Mouse (Mus musculus): ENCODE data around the gene Morf4l2. TPM values are rescaled to one million over a fixed set of nuclear protein-coding genes. Genes with fewer than 3 reads are reported as not detected.
"Not testable (repeated sequence)": the region's sequence is repeated elsewhere in the genome, so short reads cannot be mapped to it uniquely, and the experiment has no call there.

Morf4l2 gene
- polyA plus RNA-seq, 1 experiment from 2014 or later, result 471 TPM

DNA sequence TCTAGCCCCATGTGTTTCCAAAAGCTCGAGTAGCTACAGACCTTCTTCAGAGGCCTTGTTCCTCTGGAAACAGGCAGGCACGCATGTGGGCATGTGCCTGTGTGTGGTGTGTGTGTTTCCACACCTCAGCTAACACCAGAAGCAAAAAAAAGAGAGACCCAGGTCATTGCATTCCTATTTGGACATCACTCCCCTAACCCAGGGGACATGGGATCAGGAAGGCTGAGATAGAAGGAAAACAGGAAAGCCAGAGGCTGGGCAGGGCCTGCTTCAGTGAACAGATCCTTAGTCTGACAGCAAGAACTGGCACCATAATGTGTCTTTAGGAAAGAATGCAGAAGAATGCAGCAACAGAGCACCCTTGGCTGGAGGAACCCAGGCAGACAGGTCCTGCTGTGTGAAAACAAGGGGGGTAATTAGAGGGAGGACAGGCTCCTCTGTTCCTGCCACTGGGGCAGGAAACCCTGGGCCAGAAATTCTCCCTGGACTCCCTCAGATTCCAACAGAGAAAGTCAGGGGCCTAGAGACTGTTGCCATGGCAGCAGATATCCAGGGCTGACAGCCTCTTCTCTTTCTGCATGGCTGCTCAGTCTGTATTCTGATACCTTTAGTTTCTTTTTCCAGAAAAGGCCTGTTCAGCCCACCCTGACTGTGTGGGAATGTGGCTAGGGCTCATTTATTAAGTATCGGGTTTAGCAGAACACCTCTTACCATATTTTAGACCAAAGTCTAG lies 28.6 kb downstream of the Morf4l2 start:
- H3K4me2 ChIP-seq (ENCODE audit: low read length); H3K4me1 ChIP-seq (replicated peaks; ENCODE audit: control insufficient read depth, insufficient read depth, low read length); H3K36me3 ChIP-seq (ENCODE audit: control insufficient read depth, insufficient read depth, low read length); H3K27me3 ChIP-seq (replicated peaks; ENCODE audit: control insufficient read depth, insufficient read depth, low read length); H3K9me3 ChIP-seq (ENCODE audit: control insufficient read depth, low read length); H3K27ac ChIP-seq (ENCODE audit: low read depth); H3K4me3 ChIP-seq (ENCODE audit: low read depth, low read length); H3K9ac ChIP-seq (ENCODE audit: low read length); DNase-seq (ENCODE audit: low spot score); ATAC-seq (replicated peaks; ENCODE audit: low FRiP score, low TSS enrichment, low read depth): not testable (repeated sequence)
- 54% methylated on average over 3 of the region's 3 CpGs for WGBS

DNA sequence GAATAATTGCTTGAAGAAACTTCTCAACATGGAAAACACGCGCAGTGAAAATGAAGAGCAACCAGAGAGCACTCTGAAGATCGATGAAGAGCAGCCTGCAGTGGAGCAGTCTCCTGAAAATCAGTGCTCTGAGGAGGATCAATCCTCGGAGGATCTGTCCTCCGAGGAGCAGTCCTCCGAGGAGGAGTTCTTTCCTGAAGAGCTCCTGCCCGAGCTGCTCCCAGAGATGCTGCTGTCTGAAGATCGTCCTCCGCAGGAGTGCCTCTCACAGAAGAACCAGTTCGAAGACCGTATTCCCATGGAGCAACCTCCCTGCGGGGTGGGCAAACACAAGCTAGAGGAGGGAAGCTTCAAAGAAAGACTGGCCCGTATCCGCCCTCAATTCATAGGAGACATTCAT lies 34.7 kb downstream of the Morf4l2 start:
- H3K9me3 ChIP-seq (ENCODE audit: control insufficient read depth, low read length), result no peaks in the 10 kb centered on the region
- peak overlapping the region; percentile 79 for H3K27ac ChIP-seq (ENCODE audit: low read depth)
- 15% methylated on average over 14 of the region's 14 CpGs for WGBS
- H3K4me1 ChIP-seq (replicated peaks; ENCODE audit: control insufficient read depth, insufficient read depth, low read length), result no peaks in the 10 kb centered on the region
- peak overlapping the region; percentile 55 for H3K4me2 ChIP-seq (ENCODE audit: low read length)
- no peak for ATAC-seq (replicated peaks; ENCODE audit: low FRiP score, low TSS enrichment, low read depth)
- H3K4me3 ChIP-seq (ENCODE audit: low read depth, low read length), result peak overlapping the region; percentile 49
- 0 out of 2 replicates have a peak, but pooled peaks cover 3% of the 10 kb centered on the region for H3K27me3 ChIP-seq (replicated peaks; ENCODE audit: control insufficient read depth, insufficient read depth, low read length)
- peak overlapping the region; percentile 48 for H3K9ac ChIP-seq (ENCODE audit: low read length)
- no peaks in the 10 kb centered on the region for H3K36me3 ChIP-seq (ENCODE audit: control insufficient read depth, insufficient read depth, low read length)
- peak; percentile 67 for DNase-seq (ENCODE audit: low spot score)

DNA sequence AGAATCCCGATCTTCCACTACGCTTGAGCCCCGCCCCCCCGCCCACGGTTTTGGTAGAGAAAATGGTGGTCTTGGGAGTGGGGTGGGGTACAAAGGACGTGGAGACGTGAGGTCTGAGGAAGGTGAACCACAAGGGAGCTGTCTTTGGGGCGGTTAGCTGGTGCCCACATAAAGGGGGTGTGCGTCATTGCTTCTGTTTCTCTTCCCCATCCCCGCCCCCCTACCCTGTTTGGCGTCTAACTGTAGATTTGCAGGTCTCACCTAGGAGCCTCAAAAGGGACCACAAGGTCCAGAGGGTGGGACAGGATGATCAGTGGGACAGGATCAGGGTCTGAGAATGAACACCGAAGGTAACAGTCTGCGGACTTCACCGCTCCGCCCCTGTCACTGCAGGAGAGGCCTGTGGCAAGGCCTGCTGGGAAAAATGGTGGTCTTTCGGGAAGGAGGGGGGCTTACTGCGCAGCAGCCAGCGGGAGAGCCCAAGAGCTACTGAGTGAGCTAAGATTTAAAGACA lies 35.3 kb downstream of the Morf4l2 start:
- peak; percentile 77 for DNase-seq (ENCODE audit: low spot score)
- no peaks in the 10 kb centered on the region for H3K4me1 ChIP-seq (replicated peaks; ENCODE audit: control insufficient read depth, insufficient read depth, low read length)
- H3K9ac ChIP-seq (ENCODE audit: low read length), result peak overlapping the region; percentile 48
- H3K27me3 ChIP-seq (replicated peaks; ENCODE audit: control insufficient read depth, insufficient read depth, low read length), result 0 out of 2 replicates have a peak, but pooled peaks cover 3% of the 10 kb centered on the region
- WGBS, result 10% methylated on average over 18 of the region's 18 CpGs
- H3K4me2 ChIP-seq (ENCODE audit: low read length), result peak overlapping the region; percentile 55
- ATAC-seq (replicated peaks; ENCODE audit: low FRiP score, low TSS enrichment, low read depth), result peak; percentile 80
- no peaks in the 10 kb centered on the region for H3K36me3 ChIP-seq (ENCODE audit: control insufficient read depth, insufficient read depth, low read length)
- no peaks in the 10 kb centered on the region for H3K9me3 ChIP-seq (ENCODE audit: control insufficient read depth, low read length)
- peak overlapping the region; percentile 79 for H3K27ac ChIP-seq (ENCODE audit: low read depth)
- peak overlapping the region; percentile 49 for H3K4me3 ChIP-seq (ENCODE audit: low read depth, low read length)

DNA sequence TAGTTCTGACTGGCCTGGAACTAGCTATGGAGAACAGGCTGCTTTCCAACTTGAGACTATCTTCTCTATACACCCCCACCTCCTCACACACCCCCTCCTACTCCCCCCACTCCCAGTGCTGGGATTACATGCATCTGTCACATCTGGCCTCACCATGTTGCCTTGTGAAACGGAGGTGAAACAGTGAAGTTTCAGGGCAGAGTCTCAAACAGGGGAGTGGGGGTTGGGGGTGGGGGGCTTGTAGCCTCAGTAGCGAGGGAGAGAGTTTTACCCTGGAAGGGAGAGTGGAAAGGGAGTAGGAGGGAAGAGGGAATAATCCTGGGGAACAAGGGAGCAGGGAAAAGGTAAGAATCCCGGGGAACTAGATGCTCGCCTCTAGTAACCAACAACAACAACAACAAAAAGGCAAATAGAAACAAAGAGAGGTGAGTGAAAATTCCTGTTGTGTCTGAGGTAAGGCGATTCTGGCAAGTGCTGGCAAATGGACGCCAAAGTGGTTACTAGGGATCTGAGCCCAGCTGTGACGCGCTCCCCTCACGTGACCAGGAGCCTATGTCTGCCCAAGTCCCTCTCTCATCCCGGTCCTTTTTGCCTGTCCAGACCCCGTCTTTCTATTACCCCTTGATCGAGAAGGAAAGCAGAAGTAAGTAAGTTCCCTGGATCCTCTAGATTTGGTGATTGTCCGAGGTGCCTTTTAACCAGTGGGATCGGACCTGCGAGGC lies 35.9 kb downstream of the Morf4l2 start, which contains the start of gene Tceal1:
Gene Tceal1, plus strand, starts transcription at position 537 of the 722 bp plus-strand sequence.
- no peaks in the 10 kb centered on the region for H3K36me3 ChIP-seq (ENCODE audit: control insufficient read depth, insufficient read depth, low read length)
- WGBS, result 13% methylated on average over 15 of the region's 15 CpGs
- H3K4me2 ChIP-seq (ENCODE audit: low read length), result peak within 1 kb of the TSS; percentile 55
- peak; percentile 95 for ATAC-seq (replicated peaks; ENCODE audit: low FRiP score, low TSS enrichment, low read depth)
- H3K4me3 ChIP-seq (ENCODE audit: low read depth, low read length), result peak within 1 kb of the TSS; percentile 49
- peak; percentile 74 for DNase-seq (ENCODE audit: low spot score)
- no peaks in the 10 kb centered on the region for H3K9me3 ChIP-seq (ENCODE audit: control insufficient read depth, low read length)
- peak within 1 kb of the TSS; percentile 79 for H3K27ac ChIP-seq (ENCODE audit: low read depth)
- H3K9ac ChIP-seq (ENCODE audit: low read length), result peak within 1 kb of the TSS; percentile 48
- 0 out of 2 replicates have a peak, but pooled peaks cover 3% of the 10 kb centered on the region for H3K27me3 ChIP-seq (replicated peaks; ENCODE audit: control insufficient read depth, insufficient read depth, low read length)
- no peaks in the 10 kb centered on the region for H3K4me1 ChIP-seq (replicated peaks; ENCODE audit: control insufficient read depth, insufficient read depth, low read length)

DNA sequence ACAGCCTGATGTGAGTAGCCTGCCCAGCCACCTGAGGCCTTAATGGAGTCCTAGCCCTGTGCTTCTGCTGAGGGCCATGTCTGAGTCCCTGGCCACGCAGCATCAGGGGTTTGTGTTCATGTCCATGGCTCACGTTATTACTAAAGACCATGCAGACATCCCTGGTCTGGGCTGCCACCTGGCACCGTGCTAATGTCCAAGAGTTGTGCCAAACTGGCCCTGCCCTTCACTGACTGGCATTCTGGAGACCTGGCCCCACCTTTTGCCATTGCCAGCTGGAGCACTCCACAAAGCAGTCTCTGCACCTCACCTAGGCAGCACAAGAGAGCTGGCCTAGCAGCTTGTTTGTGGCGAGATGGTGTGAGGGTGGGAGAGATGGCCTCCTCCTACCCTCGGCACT lies 50.3 kb downstream of the Morf4l2 start:
- Histone ChIP-seq H3K4me2 (ENCODE audit: low read length) (no peak overlapping the region), H3K4me1 (replicated peaks; ENCODE audit: control insufficient read depth, insufficient read depth, low read length) (no peaks in the 10 kb centered on the region), H3K27me3 (replicated peaks; ENCODE audit: control insufficient read depth, insufficient read depth, low read length) (no peaks in the 10 kb centered on the region), H3K9ac (ENCODE audit: low read length) (no peak overlapping the region), H3K36me3 (ENCODE audit: control insufficient read depth, insufficient read depth, low read length) (no peaks in the 10 kb centered on the region), H3K4me3 (ENCODE audit: low read depth, low read length) (no peak overlapping the region), H3K27ac (ENCODE audit: low read depth) (no peak overlapping the region), H3K9me3 (ENCODE audit: control insufficient read depth, low read length) (no peaks in the 10 kb centered on the region)
- DNase-seq (ENCODE audit: low spot score), result no peak
- no peak for ATAC-seq (replicated peaks; ENCODE audit: low FRiP score, low TSS enrichment, low read depth)
- 93% methylated on average over 4 of the region's 5 CpGs for WGBS

DNA sequence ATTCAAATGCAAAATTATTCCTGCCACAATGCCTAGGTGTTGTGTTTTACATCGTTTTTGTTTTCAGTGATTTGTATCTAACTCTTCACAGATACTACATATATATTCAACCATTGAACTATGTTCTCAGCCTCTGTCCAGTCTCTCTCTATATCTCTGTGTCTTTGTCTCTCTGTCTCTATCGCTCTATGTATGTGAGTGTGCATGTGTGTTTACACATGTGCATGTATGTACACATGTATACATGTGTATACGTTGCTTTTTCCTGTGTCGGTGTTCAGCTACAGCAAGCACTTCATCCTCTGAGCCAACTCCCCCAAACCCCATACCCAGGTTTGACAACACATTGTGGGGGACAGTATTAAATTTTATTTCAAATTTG lies 51.2 kb downstream of the Morf4l2 start:
- Histone ChIP-seq H3K27me3 (replicated peaks; ENCODE audit: control insufficient read depth, insufficient read depth, low read length) (no peaks in the 10 kb centered on the region), H3K9me3 (ENCODE audit: control insufficient read depth, low read length) (no peaks in the 10 kb centered on the region), H3K9ac (ENCODE audit: low read length) (no peak overlapping the region), H3K4me1 (replicated peaks; ENCODE audit: control insufficient read depth, insufficient read depth, low read length) (no peaks in the 10 kb centered on the region), H3K36me3 (ENCODE audit: control insufficient read depth, insufficient read depth, low read length) (no peaks in the 10 kb centered on the region), H3K4me2 (ENCODE audit: low read length) (no peak overlapping the region), H3K27ac (ENCODE audit: low read depth) (no peak overlapping the region), H3K4me3 (ENCODE audit: low read depth, low read length) (no peak overlapping the region)
- DNase-seq (ENCODE audit: low spot score), result no peak
- no peak for ATAC-seq (replicated peaks; ENCODE audit: low FRiP score, low TSS enrichment, low read depth)
- 86% methylated on average over 4 of the region's 4 CpGs for WGBS

DNA sequence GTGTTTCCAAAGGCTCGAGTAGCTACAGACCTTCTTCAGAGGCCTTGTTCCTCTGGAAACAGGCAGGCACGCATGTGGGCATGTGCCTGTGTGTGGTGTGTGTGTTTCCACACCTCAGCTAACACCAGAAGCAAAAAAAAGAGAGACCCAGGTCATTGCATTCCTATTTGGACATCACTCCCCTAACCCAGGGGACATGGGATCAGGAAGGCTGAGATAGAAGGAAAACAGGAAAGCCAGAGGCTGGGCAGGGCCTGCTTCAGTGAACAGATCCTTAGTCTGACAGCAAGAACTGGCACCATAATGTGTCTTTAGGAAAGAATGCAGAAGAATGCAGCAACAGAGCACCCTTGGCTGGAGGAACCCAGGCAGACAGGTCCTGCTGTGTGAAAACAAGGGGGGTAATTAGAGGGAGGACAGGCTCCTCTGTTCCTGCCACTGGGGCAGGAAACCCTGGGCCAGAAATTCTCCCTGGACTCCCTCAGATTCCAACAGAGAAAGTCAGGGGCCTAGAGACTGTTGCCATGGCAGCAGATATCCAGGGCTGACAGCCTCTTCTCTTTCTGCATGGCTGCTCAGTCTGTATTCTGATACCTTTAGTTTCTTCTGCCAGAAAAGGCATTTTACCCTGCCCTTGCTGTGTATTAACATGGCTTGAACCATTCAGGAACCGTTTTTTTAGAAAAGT lies 51.7 kb downstream of the Morf4l2 start:
- not testable (repeated sequence) for H3K9me3 ChIP-seq (ENCODE audit: control insufficient read depth, low read length); H3K4me3 ChIP-seq (ENCODE audit: low read depth, low read length); H3K4me2 ChIP-seq (ENCODE audit: low read length); ATAC-seq (replicated peaks; ENCODE audit: low FRiP score, low TSS enrichment, low read depth); H3K4me1 ChIP-seq (replicated peaks; ENCODE audit: control insufficient read depth, insufficient read depth, low read length); H3K27ac ChIP-seq (ENCODE audit: low read depth); H3K9ac ChIP-seq (ENCODE audit: low read length); H3K27me3 ChIP-seq (replicated peaks; ENCODE audit: control insufficient read depth, insufficient read depth, low read length); DNase-seq (ENCODE audit: low spot score); H3K36me3 ChIP-seq (ENCODE audit: control insufficient read depth, insufficient read depth, low read length)
- WGBS, result 70% methylated on average over 3 of the region's 3 CpGs

All from intestine, embryonic 14.5 days (tissue).